Mouse (Mus musculus): ENCODE data around the gene Nfix. TPM values are rescaled to one million over a fixed set of nuclear protein-coding genes. Genes with fewer than 3 reads are reported as not detected.

The Nfix gene
- polyA plus RNA-seq, 1 experiment from 2014 or later, result 61.4 TPM

DNA sequence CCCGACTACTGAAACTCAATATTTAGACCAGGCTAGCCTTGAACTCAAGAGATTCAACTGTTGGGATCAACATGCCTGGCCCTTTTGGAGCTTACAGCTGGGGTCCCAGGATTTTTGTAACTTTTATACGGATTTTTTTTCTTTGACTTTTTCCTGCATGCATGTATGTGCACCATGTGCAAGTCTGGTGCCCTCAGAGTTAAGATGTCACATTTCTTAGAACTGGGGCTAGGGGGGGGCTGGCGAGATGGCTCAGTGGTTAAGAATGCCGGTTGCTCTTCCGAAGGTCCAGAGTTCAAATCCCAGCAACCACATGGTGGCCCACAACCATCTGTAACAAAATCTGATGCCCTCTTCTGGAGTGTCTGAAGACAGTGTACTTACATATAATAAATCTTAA, 99.6 kb downstream of the Nfix start:
- Histone ChIP-seq H3K36me3 (peaks cover 46% of the 10 kb centered on the region), H3K4me1 (peaks cover 45% of the 10 kb centered on the region), H3K4me3 (replicated peaks) (no peak overlapping the region), H3K4me2 (replicated peaks) (no peak overlapping the region), H3K27ac (replicated peaks) (peak overlapping the region; percentile 49), H3K9ac (no peak overlapping the region), H3K27me3 (peaks cover 34% of the 10 kb centered on the region), H3K9me3 (replicated peaks) (no peaks in the 10 kb centered on the region)
- no peak for ATAC-seq (ENCODE audit: insufficient number of reproducible peaks, low FRiP score, low TSS enrichment, low read depth)
- WGBS, result 80% methylated on average over 5 of the region's 5 CpGs

DNA sequence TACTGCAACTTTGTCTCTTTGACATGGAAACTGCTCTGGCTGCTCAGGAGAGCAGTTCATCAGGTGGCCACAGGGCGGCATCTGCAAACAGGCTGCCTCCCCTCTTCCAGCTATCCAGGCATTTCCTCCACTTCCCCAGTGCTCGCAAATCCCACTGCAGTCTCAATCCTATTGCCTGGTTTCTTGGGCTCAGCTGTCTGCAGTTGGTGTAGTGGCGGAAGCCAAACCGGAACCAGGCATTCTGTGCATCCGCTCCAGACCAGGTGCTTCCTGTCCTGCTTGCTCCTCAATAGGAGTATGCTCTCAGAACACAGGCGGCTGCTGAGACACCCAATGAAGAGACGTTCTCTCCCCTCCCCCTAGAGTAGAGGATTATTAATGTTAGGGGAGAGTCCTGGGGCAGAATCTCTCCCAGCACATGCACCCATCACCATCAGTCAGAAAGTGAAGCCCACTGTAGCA, 100.3 kb downstream of the Nfix start:
- Histone ChIP-seq H3K9me3 (replicated peaks) (no peaks in the 10 kb centered on the region), H3K4me3 (replicated peaks) (no peak overlapping the region), H3K4me2 (replicated peaks) (no peak overlapping the region), H3K4me1 (peaks cover 39% of the 10 kb centered on the region), H3K27me3 (peaks cover 30% of the 10 kb centered on the region), H3K36me3 (peaks cover 52% of the 10 kb centered on the region), H3K27ac (replicated peaks) (peak overlapping the region; percentile 49), H3K9ac (no peak overlapping the region)
- WGBS, result 56% methylated on average over 7 of the region's 7 CpGs
- ATAC-seq (ENCODE audit: insufficient number of reproducible peaks, low FRiP score, low TSS enrichment, low read depth), result no peak; the same call in 1 of the 2 replicates

DNA sequence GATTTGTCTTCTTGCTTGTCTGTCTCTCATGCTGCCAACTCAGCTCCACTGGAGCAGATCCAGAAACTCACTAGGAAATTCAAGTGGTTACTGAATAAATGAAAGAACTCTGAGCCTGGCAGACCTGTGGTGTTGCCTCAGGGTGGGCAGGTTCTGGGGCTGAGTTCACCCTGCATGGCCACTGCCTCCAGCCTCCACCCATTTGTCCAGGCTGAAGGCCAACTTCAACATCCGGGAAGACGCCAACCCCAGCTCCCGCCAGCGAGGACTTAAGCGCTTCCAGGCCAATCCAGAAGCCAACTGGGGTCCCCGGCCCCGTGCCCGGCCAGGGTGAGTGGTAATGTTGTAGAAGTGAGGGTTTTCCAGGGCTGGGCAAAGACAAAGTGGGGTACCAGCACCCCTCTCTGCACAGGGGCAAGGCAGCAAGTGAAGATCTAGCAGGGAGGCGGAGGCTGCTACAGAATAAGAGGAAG, 101.2 kb downstream of the Nfix start:
- Histone ChIP-seq H3K4me2 (replicated peaks) (no peak overlapping the region), H3K9ac (no peak overlapping the region), H3K4me3 (replicated peaks) (no peak overlapping the region), H3K27me3 (peaks cover 22% of the 10 kb centered on the region), H3K36me3 (peaks cover 52% of the 10 kb centered on the region), H3K27ac (replicated peaks) (peak overlapping the region; percentile 49), H3K9me3 (replicated peaks) (no peaks in the 10 kb centered on the region), H3K4me1 (peaks cover 30% of the 10 kb centered on the region)
- WGBS, result 84% methylated on average over 9 of the region's 9 CpGs
- 0 out of 2 replicates have a peak, but pooled peaks have one; percentile 12 for ATAC-seq (ENCODE audit: insufficient number of reproducible peaks, low FRiP score, low TSS enrichment, low read depth)

DNA sequence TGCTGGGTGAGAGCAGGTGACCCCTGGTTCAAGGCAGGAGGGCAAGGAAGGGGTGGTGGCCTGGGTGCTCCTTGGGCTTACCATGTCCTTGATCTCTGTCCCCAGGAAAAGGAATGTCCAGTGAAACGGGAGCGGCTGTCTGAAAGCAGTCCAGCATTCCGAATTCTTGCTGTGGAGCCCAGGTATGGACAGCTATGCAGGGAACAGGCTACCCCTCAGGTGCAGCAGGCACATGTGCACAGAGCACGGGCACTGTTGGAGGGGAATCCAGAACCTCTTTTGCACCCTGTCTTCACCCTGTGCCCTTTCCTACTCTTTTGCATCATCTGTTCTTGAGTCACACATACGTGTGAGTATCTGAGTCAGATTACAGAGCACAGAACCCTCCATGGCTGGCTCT, 101.9 kb downstream of the Nfix start:
- peak overlapping the region; percentile 49; the same call in 1 of the 2 replicates for H3K27ac ChIP-seq (replicated peaks)
- ATAC-seq (ENCODE audit: insufficient number of reproducible peaks, low FRiP score, low TSS enrichment, low read depth), result no peak
- peaks cover 23% of the 10 kb centered on the region for H3K4me1 ChIP-seq
- 88% methylated on average over 5 of the region's 5 CpGs for WGBS
- H3K9me3 ChIP-seq (replicated peaks), result no peaks in the 10 kb centered on the region
- H3K4me2 ChIP-seq (replicated peaks), result no peak overlapping the region
- peaks cover 55% of the 10 kb centered on the region for H3K36me3 ChIP-seq
- no peak overlapping the region for H3K9ac ChIP-seq
- H3K4me3 ChIP-seq (replicated peaks), result no peak overlapping the region
- H3K27me3 ChIP-seq, result peaks cover 15% of the 10 kb centered on the region

DNA sequence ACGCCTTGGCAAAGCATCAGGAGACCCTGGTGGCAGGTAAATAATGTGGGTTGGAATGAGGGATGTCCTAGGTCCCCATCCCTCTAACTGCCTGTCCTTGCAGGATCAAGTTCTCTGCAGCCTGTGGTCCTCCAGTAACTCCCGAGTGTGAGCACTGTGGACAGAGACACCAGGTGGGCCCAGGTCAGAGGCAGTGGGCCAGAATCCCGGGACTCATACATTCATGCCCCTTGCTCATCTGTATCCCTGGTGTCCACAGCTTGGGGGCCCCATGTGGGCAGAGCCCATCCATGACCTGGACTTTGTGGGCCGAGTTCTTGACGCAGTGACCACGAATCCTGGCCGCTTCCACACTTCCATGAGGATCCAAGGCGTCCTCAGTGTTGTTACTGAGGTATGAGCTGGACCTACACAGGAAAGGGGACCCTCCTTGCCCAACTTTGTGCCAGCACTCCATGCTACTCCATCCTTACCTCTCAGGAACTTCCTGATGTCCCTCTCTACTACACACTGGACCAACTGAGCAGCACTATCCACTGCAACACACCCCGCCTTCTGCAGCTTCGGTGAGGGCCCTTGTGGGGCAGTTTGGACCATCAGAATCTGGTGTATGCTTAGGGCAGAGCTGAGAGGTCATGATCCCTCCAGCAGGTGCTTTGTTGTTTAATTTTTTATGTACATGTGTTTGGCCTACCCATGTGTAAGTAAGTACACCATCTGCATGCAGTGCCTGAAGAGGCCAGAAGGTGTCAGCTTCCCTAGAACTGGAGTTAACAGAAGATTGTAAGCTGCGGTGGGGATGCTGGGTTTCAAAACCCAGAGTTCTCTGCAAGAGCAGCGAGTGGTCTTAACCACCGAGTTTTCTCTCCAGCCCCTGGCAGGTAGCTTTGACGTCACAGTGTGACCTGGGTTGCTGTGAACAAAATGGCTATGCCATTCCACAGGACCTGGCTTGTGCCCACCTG, 102.7 kb downstream of the Nfix start:
- no peak for ATAC-seq (ENCODE audit: insufficient number of reproducible peaks, low FRiP score, low TSS enrichment, low read depth)
- H3K36me3 ChIP-seq, result peaks cover 63% of the 10 kb centered on the region
- WGBS, result 84% methylated on average over 14 of the region's 14 CpGs

DNA sequence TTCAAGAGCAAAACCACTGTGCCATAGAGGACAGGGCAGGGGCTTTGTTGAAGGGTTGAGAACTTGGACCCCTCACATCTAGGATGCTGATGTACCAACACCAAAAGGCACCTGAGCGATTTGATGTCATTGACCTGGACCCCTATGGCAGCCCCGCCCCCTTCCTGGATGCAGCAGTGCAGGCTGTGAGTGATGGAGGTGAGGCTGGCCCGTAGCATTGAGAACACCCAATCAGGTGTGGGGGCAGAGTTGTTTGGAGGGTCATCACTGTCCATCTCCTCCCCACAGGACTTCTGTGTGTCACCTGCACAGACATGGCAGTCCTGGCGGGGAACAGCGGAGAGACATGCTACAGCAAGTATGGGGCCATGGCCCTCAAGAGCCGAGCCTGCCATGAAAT, 105.0 kb downstream of the Nfix start:
- Histone ChIP-seq H3K4me2 (replicated peaks) (no peak overlapping the region), H3K27me3 (no peaks in the 10 kb centered on the region), H3K27ac (replicated peaks) (no peak overlapping the region), H3K36me3 (peaks cover 78% of the 10 kb centered on the region), H3K4me1 (peaks cover 20% of the 10 kb centered on the region), H3K9ac (no peak overlapping the region), H3K4me3 (replicated peaks) (no peak overlapping the region), H3K9me3 (replicated peaks) (no peaks in the 10 kb centered on the region)
- no peak for ATAC-seq (ENCODE audit: insufficient number of reproducible peaks, low FRiP score, low TSS enrichment, low read depth)
- 94% methylated on average over 6 of the region's 6 CpGs for WGBS

More for the DNA sequence above, 102.7 kb downstream of the Nfix start:
- H3K9me3 ChIP-seq (replicated peaks), result no peaks in the 10 kb centered on the region
- H3K27me3 ChIP-seq, result peaks cover 7% of the 10 kb centered on the region
- no peak overlapping the region for H3K27ac ChIP-seq (replicated peaks)
- no peak overlapping the region for H3K4me3 ChIP-seq (replicated peaks)
- H3K4me2 ChIP-seq (replicated peaks), result no peak overlapping the region
- peaks cover 23% of the 10 kb centered on the region for H3K4me1 ChIP-seq
- no peak overlapping the region for H3K9ac ChIP-seq

DNA sequence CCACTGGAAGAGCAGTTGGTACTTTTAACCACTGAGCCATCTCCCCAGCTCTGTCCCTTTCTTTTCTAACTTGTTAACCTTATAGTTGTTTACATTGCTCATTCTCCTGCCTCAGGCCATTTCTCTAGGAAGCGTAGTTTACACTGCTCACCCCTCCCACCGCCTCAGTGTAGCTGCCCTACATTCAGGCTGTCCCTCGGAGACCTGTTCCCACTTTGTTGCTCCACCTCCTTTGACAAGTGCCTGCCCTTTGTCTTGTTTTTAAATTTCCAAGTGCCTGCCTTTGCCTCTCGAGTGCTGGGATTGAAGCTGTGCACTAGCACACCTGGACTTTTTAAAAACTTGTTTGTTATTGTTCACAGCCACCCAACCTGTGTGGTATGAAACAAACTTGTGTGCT, 106.8 kb downstream of the Nfix start:
- no peak overlapping the region for H3K27ac ChIP-seq (replicated peaks)
- WGBS, result 50% methylated on average over 4 of the region's 4 CpGs
- ATAC-seq (ENCODE audit: insufficient number of reproducible peaks, low FRiP score, low TSS enrichment, low read depth), result no peak
- peaks cover 23% of the 10 kb centered on the region for H3K4me1 ChIP-seq
- no peaks in the 10 kb centered on the region for H3K27me3 ChIP-seq
- H3K9me3 ChIP-seq (replicated peaks), result no peaks in the 10 kb centered on the region
- H3K4me2 ChIP-seq (replicated peaks), result no peak overlapping the region
- H3K9ac ChIP-seq, result no peak overlapping the region
- no peak overlapping the region for H3K4me3 ChIP-seq (replicated peaks)
- peaks cover 65% of the 10 kb centered on the region for H3K36me3 ChIP-seq

DNA sequence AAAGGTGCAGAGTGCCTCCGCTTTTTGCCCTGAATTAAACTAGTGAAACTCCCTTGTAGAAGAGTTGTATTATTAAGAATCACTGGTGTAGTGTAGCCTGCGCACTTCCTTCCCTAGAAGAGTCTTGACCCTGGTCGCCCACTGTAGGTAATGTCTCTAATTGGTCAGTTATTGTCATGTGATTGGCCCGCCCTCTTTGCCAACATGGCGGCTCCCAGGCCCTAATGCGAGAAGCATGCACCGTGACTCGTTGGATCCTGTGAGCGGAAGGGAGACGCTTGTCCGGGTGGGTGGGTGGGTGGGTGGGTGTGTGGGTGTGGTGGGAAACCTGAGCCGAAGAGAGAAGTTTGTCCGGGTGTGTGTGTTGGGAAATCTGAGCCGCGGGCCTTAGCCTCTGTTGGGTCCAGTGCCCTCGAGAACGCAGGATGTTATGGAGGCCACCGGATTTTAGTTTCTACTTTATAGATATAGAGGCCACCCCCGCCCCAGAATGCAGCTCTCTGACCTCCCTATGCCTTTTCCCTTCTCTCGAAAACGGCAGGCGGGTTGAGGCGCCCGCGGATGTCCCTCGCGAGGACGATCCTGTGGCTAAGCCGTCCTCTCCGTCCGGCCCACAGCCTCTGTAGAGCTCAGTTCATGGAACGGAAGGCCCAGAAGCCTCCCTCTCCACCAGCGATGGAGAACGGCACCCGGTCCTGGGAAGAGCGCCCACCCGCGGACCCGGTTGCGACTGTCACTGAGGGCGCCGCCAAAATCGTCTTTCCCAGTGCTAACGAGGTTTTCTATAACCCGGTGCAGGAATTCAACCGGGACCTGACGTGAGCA, 110.8 kb downstream of the Nfix start:
- peak overlapping the region; percentile 93 for H3K4me2 ChIP-seq (replicated peaks)
- peak overlapping the region; percentile 87 for H3K4me3 ChIP-seq (replicated peaks)
- H3K9me3 ChIP-seq (replicated peaks), result no peaks in the 10 kb centered on the region
- H3K27ac ChIP-seq (replicated peaks), result peak overlapping the region; percentile 80
- peak; percentile 89 for ATAC-seq (ENCODE audit: insufficient number of reproducible peaks, low FRiP score, low TSS enrichment, low read depth)
- WGBS, result under 1% methylated on average over 47 of the region's 47 CpGs
- no peaks in the 10 kb centered on the region for H3K27me3 ChIP-seq
- H3K36me3 ChIP-seq, result peaks cover 30% of the 10 kb centered on the region
- H3K4me1 ChIP-seq, result peaks cover 49% of the 10 kb centered on the region
- peak overlapping the region; percentile 58 for H3K9ac ChIP-seq

DNA sequence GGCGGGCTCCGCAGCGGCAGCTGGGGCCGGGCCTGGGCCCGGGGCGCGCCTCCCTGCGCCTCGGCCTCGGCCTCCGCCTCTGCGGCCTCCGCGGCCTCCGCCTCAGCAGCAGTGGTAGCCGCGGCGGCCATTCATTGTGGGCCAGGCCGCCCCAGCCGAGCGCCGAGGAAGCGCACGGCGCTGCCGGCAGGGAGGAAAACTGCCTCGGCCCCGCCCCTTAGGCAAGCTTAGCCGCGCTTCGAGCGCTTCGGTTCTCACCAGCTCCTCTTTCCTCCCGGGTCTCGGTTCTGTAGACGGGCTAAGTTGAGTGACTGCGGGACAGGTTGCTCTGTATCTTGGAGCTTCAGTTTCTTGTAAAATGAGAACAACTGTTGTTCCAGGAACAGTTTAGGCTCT, 112.4 kb downstream of the Nfix start, which contains the start of gene Nacc1:
TSS of gene Nacc1 (minus strand) at position 158 of the 396 bp plus-strand sequence.
- H3K9me3 ChIP-seq (replicated peaks), result no peaks in the 10 kb centered on the region
- H3K9ac ChIP-seq, result peak within 1 kb of the TSS; percentile 97
- WGBS, result under 1% methylated on average over 36 of the region's 37 CpGs
- peak within 1 kb of the TSS; percentile 93 for H3K27ac ChIP-seq (replicated peaks)
- H3K4me3 ChIP-seq (replicated peaks), result peak within 1 kb of the TSS; percentile 99
- ATAC-seq (ENCODE audit: insufficient number of reproducible peaks, low FRiP score, low TSS enrichment, low read depth), result peak; percentile 82
- no peaks in the 10 kb centered on the region for H3K27me3 ChIP-seq
- peaks cover 22% of the 10 kb centered on the region for H3K36me3 ChIP-seq
- peaks cover 53% of the 10 kb centered on the region for H3K4me1 ChIP-seq
- peak within 1 kb of the TSS; percentile 93 for H3K4me2 ChIP-seq (replicated peaks)

DNA sequence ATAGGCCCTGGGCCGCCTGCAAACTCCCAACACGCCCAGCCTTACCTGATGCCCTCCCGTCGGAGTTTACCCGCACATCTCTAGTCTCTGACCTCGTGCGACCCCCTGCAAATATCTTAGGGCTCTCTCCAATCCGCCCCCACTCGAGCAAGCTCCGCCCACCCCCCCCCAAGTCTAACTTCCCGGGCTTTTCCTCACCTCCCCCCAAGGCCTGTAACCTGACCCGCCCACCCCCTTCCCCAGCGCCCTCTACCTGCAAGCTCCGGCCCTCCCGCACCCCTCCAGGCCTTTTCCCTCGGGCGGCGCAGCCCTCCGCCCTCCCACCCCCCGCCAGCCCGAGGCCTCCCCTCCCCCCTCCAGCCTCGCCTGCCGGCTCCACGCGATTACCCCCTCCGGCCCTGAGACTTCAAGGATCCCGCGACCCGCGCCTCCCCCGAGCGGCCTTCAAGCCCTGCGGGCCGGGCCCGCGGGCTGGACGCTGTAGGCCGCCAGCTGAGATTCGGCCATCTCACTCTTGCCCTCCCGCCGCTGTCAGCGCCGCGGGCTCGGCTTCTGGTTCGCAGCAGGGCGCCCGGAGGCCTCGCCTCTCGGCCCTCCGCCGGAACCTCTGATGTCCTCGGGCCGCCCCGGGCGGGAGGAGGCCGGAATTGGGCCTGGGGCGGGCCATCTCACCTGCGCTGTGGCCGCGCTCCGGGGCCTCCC, 113.0 kb downstream of the Nfix start:
- whole genome bisulfite sequencing, result 1% methylated on average over 53 of the region's 62 CpGs
- Histone ChIP-seq H3K9me3 (replicated peaks) (no peaks in the 10 kb centered on the region), H3K27ac (replicated peaks) (peak overlapping the region; percentile 93), H3K4me1 (peaks cover 57% of the 10 kb centered on the region), H3K4me3 (replicated peaks) (peak overlapping the region; percentile 99), H3K4me2 (replicated peaks) (peak overlapping the region; percentile 80), H3K9ac (peak overlapping the region; percentile 97), H3K36me3 (peaks cover 23% of the 10 kb centered on the region), H3K27me3 (no peaks in the 10 kb centered on the region)
- peak; percentile 32 for ATAC-seq (ENCODE audit: insufficient number of reproducible peaks, low FRiP score, low TSS enrichment, low read depth)
